Mouse (Mus musculus) gastrocnemius, postnatal 10 days (tissue): ENCODE results near the gene Nisch. TPM values are rescaled to one million over a fixed set of nuclear protein-coding genes. Genes with fewer than 3 reads are reported as not detected.

Experiments
- DNase-seq: peaks from one replicate; pipeline ENCODE4 v3.0.0; 2021; ENCODE audit warnings: mixed read lengths
- long read RNA-seq, 2 experiments: library from polyadenylated mRNA; stranded (forward); transcript quantifications; one replicate each; pipeline ENCODE4 v2.0.0; 2021
- total RNA-seq, 2 experiments: library from RNA; stranded (reverse); gene quantifications; 2 replicates each; pipeline ENCODE4 v1.2.3; 2021

Nisch gene
- 100 to 1,000 TPM; 133 to 183 TPM for total RNA-seq
- long read RNA-seq, experiment 1, full-length matches to known transcripts = 168 of 278 reads
- long read RNA-seq, experiment 1, partial matches to known transcripts = 54 of 278 reads
- long read RNA-seq, experiment 1, other reads (novel, unspliced or antisense) = 56 of 278 reads
- long read RNA-seq, experiment 2, full-length matches to known transcripts = 134 of 236 reads
- long read RNA-seq, experiment 2, partial matches to known transcripts = 54 of 236 reads
- long read RNA-seq, experiment 2, other reads (novel, unspliced or antisense) = 48 of 236 reads

DNA sequence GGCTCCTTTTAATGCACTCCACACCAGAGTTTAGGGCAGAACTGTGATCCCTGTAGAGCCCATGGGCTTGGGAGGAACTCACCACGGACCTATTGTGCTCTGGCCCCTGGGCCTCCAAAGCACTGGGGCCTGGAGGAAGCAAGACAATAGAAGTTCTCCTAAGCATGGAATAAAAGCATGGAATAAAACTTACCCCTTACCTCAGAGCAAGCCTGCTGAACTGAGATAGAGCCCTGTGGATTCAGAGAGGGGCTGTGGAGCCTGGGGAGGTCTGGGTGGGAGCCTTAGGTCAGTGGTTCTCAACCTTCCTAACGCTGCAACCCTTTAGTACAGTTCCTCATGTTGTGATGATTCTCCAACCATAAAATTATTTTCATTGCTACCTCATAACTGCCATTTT, at the start of gene Nisch:
TSS of gene Nisch (minus strand) at position 101 of the 400 bp plus-strand sequence.
- no peak for DNase-seq

DNA sequence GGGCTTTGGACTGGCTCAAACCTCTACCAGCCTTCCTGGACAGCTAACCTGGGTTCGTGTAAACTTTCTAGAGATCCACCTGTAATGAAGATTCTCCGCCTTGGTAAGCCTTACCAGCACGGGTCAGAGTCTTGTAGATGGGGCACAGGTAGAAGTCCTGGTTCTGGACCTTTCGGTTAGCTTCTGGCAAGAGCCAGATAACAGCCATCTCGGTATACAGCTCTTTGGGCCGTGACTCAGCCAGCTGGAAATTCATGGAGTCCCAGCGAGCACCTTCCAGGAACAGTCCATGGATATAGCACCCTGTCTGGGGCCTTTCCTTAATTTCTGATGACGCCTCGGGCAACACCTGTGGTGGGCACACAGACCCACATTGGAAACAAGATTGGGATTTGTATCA, 44.2 kb upstream of the Nisch start:
- no peak for DNase-seq

DNA sequence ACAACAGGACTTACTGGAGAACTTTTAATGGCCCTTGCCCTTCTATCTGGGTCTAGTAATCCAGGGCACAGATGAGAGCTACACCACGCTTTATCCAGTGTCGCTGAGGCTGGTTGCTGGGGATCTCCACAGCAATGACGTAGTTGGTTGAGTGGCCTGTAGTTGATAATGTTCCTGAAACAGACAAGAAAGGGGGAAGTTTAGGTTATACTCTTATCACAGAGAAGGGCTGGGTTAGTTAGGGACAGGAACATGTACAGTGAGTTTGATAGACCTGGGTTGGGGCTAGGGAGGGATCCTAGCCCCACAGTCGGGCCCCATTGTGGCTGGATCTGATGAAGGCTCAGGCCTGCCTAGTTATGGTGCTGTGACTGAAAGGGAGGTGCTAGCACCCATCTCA, 43.6 kb upstream of the Nisch start:
- no peak for DNase-seq

- DNase-seq = no peak
Measured at GRCm38 (mm10) chr14:31258476-31259050, 41.8 kb upstream of the Nisch start.

GRCm38 (mm10) chr14:31252091-31252490, 35.3 kb upstream of the Nisch start:
- DNase-seq = no peak

GRCm38 (mm10) chr14:31251626-31252025, 34.9 kb upstream of the Nisch start:
- no peak for DNase-seq

DNA sequence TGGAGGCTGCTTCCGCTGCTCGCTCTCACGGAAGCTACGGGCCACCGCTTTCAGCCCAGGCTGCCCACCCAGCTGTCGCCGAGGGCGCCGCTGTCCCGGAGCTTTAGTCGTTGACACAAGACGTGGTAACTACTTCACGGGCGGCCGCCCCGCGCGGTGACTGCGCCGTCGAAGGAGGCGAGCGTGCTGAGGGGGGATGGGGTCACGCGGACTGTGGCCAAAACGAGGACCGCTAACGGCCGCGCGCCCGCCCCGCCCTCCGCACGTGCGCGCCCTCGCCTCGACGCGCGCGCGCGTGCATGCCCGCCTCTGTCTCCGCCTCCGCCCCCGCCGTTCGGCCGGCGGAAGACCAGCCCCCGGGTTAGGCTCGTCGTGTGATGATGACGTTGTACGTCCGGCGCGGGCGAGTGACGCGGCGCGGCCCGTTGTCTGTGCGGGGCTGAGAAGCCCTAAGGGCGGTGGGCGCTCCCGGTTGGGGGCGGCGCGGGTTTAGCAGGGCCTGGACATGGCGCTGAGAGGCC, 34.4 kb upstream of the Nisch start, which contains the start of the genes Phf7 and Bap1:
TSS of gene Phf7 (minus strand) at position 234 of the 521 bp plus-strand sequence.
TSS of gene Bap1 (plus strand) at position 367 of the 521 bp plus-strand sequence.
- peak; percentile 98 for DNase-seq

GRCm38 (mm10) chr14:31250222-31251083, 33.7 kb upstream of the Nisch start:
- no peak for DNase-seq

GRCm38 (mm10) chr14:31248396-31248795, 31.6 kb upstream of the Nisch start:
- DNase-seq = no peak

- no peak for DNase-seq
Measured at GRCm38 (mm10) chr14:31245946-31246345, 29.2 kb upstream of the Nisch start.

DNA sequence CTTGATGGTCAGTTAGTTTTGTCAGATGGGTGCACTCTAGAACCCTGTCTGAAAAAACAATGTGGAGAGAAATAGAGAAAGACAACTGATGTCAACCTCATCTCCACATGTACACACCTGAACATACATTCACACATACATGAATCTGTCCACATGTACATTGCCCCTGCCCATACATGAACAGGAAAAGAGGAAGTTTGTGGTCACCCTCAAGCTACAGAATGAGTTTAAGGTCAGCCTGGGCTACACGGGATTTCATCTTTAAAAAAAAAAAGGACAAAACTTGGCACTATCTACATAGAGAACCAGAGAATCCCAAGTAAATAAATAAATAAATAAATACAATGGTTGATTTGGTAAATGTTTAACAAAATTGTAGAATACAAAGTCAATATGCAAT, 28.0 kb upstream of the Nisch start:
- DNase-seq = no peak

- no peak for DNase-seq
Measured at GRCm38 (mm10) chr14:31240528-31240927, 23.8 kb upstream of the Nisch start.

DNA sequence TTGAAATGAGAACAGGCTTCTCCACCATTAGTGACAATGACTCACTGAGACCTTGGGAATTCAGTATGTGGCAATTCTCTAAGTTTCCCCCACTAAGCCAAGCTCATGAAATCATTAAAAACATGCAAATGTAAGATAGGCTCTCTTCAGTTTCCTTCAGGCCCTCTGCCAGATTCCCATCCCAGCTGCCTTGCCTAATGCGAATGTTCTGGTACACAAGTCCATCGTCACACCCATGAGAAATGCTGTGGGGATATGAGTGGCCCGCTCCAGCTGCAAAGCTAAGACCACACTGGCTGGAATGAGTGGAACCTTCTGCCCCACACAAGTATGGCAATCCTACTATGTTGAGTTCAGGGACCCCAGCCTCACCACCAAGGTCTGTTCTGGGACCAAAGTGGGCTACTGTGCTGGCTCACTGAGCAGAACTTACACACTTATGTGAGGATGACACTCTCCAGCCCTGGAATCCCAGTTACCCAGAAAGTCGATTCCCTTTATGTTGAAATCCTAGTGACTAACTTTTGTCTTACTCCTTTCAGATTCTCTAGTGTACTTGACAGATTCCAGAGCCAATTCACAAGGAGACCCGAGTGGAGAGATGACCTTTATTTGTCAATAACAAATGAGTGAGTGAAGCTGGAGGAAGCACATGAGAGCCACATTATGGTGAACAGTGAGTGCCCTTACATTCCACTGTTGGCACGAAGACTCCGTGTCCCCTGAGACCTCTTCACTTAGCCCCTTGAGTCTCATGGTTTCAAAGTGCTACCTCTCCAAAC, 20.5 kb upstream of the Nisch start:
- peak; percentile 42 for DNase-seq

DNA sequence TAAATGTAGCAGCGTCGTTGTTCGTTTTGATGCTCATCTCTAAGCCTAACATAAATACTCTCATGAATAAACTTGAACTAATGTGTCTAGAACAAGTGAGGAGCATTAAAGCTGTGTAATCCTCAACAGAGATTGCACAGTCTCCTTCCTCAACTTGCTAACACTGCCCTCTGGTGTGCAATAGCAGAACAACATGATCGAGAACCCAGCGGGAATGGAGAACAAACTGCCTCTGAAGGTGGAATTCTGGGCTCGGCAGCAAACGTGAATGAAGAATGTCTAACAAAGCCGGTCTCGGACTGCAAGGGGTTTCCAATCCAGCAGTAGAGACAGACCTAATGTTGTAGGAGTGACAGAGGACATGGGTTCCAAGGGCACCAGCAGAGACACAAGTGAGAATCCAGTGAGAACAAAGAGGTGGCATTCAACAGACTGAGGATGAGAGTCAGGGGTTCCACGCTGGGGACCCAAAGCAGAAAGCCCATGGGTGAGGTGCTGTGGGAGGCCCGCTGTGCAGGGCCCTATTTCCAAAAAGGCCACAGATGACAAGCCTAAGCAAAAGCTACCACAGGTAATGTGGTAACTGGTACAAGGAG, 17.3 kb upstream of the Nisch start:
- DNase-seq = peak; percentile 82

DNA sequence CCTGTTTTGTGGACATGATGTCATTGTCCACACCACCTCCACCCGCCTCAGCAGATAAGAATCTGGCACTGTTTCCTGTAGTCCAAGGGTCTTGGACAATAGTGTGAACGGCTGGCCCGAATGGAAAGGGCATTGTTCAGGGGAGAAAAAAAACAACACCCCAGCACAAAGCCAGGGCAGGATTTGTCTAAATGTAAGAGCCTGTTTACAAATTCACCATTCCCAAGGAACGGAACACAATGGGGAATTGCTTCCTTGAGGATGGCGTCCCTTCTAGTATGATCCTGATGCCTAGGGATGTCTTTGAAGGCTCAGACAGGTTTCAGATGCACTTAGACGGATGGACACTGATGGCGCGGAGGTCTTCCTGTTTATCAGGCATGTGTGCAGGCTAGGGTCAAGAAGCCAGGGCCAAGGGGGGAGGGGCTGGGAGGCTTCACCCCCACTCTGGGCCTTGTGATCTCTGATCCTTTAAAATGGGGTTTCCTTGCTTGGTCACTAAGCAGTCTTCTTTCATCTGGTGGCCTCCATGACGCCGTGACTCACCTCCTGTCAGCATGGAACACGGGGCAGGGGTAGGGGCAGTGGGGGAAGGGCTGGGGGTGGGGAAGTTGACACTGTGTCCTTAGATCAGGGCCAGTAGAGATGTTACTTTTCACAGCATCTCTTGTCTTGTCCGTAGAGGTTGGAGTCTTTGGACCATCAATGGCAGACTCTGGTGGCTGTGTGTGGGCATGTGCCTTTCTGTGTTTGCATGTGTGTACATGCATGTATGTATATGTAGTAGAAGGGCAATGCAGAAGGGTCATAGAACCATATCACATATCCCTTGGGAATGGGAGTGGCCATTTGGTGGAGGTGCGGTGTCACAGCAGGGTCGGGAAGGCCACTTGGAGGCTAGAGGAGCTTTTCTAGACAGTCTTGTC, 16.6 kb upstream of the Nisch start:
- DNase-seq = no peak

GRCm38 (mm10) chr14:31232404-31233069, 15.8 kb upstream of the Nisch start:
- no peak for DNase-seq

DNA sequence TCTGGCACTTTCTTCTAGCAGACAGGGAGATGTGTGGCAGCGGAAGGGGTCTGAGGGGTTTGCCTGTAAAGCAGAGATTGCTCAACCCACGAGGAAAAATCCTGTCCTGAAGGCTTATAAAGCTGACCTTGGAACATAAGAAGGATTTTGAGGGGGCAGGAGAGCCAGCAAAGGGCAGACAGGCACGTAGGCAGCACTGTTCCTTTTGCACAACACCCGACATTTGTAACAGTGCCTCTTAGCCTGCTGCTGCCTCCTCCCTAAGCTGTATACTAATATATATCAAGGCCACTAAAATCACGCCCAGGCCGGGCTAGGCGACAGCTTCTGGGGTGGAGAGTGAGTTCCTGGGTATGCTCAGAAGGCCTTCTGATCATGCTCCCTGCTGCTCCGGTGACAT, 13.7 kb upstream of the Nisch start:
- DNase-seq = no peak

DNA sequence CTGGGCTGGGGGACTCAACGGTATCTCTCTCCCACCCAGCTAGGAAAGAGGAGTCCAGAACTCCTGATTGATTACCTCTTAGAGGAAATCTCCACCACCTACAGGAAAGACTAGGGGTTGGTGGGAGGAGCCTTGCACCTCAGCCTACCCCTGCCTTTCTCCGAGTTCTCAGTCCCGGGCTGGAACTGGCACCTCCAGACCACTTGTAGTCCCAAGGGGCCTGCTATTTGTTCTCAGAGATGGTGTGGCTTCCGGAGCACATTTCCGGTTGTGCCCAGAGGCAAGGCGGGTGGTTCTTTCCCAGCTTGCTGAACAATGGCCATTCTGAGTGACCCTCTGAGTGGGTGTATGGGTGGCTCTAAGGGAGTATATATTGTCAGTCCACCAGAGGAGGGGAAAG, 11.5 kb upstream of the Nisch start:
- no peak for DNase-seq

DNA sequence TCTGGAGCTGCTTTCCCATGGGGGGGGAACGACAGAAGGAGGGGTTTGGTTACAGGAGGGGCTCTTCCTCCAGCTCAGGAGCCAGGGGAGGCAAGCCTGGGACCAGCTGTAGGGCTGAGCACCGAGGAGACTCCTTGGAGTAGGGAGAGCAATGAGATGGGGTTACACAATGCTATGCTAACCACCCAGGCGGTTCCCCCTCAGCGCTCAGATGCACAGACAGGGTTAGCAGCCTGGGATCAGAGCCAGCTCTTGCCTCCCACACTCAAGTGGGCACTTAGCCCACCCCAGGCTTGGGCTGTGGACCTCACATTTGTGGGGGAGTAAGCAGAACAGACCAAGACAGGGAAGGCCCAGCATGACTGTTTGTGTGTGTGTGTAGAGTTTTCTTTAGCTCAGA, 10.2 kb upstream of the Nisch start:
- peak; percentile 48 for DNase-seq

GRCm38 (mm10) chr14:31217666-31218065, 920 bp upstream of the Nisch start, which contains the start of gene Sema3g:
Gene Sema3g, plus strand, starts transcription at chr14:31217860.
- peak; percentile 54 for DNase-seq
